Mouse (Mus musculus): ENCODE measurements around the gene Nedd4.
"Not testable (repeated sequence)": the region's sequence is repeated elsewhere in the genome, so short reads cannot be mapped to it uniquely, and the experiment has no call there.

The Nedd4 gene

DNA sequence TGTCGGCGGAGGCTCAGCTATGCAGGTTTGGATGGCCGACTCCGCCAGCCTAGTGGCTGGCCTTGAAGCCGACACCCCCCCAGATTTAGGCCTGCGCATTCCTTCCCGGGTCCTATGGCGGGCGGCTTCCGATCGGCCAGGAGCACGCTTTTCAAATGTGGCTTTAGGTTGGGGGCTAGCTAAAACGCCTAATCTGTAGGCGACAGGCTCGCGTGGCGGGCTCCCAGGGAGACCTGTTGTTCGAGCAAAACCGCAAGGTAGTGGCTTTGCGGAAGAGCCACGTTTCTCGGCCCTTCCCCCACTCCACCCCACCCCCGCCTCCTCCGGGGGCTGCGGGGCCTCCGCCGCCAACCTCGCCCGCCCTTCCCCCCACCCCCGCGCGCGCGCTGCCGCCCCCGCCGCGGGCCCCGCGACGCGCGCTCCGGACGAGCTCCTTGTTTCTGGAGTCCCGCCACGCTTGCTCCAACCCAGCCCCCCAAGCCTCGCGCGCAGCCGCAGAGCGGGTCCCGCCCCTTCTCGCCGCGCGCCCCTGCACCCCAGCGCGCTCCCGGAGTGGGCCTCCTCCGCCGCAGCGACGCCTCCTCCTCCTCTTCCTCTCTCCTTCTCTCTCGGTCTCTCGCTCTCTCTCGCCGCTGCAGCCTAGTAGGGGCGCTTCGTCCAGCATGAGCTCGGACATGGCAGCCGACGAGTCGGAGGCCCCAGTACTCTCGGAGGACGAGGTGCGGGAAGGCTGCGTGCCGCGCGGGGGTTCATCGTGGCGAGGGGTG, at the start of gene Nedd4:
Nedd4 (plus strand) TSS at position 452 of the 767 bp plus-strand sequence.
- peak; percentile 97 for DNase-seq (ENCODE audit: low spot score)

- DNase-seq (ENCODE audit: low spot score): no peak
These were observed 48.3 kb upstream of the Nedd4 start for GRCm38 (mm10) chr9:72613884-72614283.

GRCm38 (mm10) chr9:72614786-72615480, 47.2 kb upstream of the Nedd4 start:
- DNase-seq (ENCODE audit: low spot score): no peak

- no peak for DNase-seq (ENCODE audit: low spot score)
These were observed 44.1 kb upstream of the Nedd4 start for GRCm38 (mm10) chr9:72618037-72618436.

DNA sequence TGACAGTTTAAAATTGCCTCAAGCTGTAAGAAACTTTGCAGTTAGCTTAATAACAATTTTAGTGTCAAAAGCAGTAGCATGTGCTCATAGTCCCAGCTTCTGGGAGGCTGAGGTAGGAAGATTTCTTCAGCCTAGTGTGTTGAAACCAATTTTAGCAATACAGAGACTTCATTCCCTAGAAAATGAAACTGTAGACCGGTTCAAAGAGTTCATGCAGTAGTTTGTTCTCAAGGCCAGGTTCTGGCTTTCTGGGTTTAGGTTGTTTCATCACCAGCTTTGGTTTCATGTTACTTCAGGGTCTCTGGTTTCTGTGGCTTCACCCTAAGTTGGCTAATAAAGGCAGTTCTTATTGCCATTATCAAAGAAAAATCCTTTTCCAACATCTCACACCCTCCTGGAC, 38.5 kb upstream of the Nedd4 start:
- DNase-seq (ENCODE audit: low spot score): no peak

DNA sequence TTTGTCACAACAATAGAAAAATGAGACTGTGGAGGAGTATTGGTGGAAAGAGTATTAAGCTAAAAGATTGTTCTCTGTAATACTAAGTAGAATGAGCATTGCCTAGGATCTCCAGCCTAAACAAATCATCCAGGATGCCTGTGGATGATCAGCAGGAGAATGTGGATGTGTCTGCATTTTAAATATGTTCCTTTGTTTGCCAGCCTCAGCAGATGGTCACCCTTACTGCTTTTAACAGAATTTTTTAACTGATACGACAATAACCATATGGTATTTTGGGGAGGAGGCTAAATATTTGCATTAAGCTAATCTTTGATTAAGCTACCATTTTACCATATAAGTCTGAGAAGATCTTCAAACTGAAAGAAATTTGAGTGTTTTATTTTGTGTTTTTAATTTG, 34.5 kb upstream of the Nedd4 start:
- no peak for DNase-seq (ENCODE audit: low spot score)

DNA sequence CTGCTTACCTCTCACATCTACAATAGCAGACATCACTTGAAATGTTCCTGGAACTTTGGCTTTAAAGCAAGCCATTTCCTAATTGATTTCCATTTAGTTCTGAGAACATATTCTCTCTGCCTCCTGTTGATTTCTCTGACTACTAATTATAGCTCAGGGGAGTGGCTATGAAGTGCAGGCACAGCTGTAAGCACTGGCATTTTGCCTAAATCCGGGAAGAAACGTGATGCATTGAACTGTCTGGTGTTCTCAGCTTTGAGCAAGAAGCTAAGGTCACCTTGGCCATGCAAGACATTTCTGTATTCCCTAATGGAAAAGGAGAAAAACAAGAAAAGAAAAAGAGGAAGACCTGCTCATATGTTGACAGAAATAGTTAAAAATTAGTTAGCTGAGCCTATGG, 33.6 kb upstream of the Nedd4 start:
- peak; percentile 33 for DNase-seq (ENCODE audit: low spot score)

DNA sequence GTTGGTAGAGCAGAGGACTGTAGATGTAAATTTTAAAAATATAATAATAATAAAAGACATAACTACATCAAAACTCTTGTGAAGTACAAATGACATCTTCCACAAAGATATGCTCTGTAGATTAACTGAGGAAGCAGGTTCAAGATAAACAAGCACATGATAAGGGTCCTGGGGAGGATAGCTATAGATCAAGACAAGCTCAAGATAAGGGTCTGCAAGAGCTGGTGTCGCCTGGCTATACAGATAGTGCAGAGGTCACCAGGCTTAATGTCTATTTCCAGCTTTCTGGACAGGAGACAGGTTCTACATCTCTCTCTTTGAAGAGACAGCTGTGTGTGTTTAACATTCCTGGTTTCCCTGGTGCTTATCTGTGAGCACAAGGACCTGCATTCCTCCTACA, 29.9 kb upstream of the Nedd4 start:
- DNase-seq (ENCODE audit: low spot score): no peak

GRCm38 (mm10) chr9:72635134-72635533, 27.0 kb upstream of the Nedd4 start:
- no peak for DNase-seq (ENCODE audit: low spot score)

DNA sequence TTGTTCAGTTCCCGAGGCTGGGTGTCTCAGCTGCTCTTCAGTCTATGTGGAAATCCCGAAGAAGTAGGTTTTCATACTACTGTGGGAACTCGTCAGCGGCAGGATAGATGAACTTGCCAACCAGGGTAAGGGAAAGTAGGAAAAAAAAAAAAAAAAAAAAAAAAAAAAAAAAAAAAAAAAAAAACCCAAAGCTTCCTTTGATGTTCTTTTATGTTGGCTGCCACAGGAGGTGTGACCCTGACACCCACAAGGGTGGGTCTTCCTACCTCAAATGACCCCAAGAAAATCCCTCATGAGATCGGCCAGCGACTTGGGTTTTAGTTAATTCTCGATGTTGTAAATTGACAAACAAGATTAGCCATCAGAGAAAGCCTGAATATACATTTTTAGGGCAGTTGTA, 25.6 kb upstream of the Nedd4 start:
- DNase-seq (ENCODE audit: low spot score): no peak

- DNase-seq (ENCODE audit: low spot score): no peak
These were observed 24.9 kb upstream of the Nedd4 start for GRCm38 (mm10) chr9:72637243-72637642.

DNA sequence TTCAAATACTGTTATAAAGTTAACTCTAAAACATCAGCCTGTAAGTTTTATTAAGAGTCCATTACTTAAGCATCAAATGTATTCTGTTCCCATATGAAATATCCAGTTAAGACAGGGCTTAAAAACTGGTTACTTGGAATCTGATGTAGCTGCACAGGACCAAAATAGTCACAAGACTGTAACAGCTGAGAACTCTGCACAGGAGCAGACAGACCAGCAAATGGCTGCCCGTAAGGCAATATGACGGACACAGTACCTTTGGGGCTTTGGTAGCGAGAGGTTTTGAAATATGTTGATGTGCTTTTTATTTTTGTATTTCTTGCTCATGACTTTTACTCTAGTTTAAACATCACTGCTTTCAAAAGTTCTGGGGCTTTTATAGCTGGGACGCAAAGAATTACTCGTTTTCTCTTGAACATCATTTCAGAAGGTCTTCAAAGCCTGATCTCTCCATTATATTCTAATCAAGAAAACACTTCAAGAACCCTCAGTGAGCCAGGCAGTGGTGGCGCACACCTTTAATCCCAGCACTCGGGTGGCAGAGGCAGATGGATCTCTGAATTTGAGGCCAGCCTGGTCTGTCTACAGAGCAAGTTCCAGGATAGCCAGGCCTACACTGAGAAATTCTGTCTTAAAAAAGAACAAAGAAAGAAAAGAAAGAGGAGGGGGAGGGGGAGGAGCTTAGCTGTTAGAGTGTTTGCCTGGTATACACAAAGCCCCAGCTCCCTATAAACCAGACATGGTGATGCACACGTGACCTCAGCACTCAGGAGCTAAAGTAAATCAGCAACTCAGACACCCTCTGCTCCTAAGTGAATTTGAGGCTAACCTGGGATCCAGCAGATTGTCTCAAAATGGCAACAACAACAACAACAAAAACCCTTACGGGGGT, 22.9 kb upstream of the Nedd4 start:
- DNase-seq (ENCODE audit: low spot score): no peak

DNA sequence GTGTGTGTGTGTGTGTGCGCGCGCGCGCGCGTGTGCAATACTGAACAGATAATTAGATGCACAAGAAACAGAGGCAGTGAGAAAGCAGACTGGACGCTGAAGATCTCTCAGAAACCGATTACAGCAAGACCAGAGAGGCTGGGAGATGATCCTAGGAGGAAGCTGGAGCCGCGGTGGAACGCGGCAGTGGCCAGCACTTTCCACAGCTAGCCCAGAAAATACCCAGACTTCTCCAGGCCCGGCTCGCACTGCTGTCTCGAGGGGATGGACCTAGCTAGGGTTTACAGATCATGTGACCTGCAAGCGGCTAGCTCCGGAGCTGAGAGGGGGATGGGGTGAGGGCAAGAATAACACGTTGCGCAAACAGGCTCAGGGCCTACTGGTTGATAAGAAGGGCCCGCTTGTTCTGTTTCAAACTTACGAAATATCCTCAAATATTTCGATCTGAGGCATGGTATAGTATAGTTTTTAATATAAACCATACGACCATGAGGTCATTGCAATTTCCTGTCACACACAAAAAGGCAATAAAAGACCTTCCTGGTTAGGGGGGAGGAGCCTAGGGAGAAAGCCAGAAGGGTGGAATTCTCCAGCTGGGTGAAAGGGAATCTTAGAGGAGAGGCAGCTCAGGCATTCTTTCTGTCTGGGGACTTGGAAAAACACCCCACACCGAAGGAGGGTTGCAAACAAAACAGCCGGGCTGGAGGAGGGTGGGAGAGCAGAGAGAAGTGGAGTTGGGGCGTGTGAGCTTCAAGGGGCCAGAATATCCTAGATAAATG, 22.1 kb upstream of the Nedd4 start:
- DNase-seq (ENCODE audit: low spot score): peak; percentile 69

DNA sequence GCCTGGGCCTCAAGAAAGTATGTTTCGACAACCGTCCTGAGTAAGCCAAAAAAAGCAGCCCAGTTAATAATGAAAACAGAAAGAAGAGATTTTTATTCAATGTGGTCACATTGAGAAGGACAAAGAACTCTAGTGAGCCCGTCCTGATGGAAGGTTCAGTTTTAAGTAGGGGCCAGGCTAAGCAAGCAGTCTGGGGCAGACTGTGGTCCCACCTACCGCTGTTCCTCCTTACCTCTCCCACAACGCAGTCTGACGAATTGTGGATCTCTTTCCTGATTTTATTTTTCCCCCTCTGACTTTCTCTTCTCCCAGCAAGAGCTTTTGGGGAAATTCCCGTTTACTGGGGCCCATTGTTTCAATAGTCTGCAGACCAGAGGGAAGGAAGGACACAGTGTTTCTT, 21.5 kb upstream of the Nedd4 start:
- DNase-seq (ENCODE audit: low spot score): no peak

DNA sequence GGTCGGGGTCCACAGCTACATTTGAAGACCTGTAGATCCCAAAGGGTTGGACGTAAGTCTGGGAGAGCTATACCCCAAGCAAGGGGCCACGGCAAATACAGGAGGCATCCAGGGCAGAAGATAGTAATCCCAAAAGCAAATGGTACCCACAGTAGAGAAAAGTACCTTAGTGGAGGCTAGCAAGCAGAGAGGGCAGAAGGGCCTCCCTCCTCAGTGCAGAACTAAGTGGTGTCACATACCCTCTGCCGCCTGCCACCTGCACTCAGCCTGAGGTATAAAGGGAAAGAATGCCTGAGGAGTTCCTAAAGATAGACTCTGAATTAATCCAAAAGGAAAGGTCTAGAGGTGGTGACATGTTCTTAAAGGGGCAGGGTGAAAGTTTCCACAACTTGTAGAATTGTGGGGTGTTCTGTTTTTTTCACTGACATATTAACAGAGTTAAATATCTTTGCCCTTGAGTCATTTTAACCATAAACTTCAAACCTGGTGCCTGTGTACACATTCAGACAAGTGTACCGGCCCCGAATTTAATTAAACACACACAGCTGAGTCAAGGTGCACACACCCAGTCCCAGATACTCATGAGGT, 21.0 kb upstream of the Nedd4 start:
- no peak for DNase-seq (ENCODE audit: low spot score)

- not testable (repeated sequence) for DNase-seq (ENCODE audit: low spot score)
These were observed 19.2 kb upstream of the Nedd4 start for GRCm38 (mm10) chr9:72642756-72643447.

DNA sequence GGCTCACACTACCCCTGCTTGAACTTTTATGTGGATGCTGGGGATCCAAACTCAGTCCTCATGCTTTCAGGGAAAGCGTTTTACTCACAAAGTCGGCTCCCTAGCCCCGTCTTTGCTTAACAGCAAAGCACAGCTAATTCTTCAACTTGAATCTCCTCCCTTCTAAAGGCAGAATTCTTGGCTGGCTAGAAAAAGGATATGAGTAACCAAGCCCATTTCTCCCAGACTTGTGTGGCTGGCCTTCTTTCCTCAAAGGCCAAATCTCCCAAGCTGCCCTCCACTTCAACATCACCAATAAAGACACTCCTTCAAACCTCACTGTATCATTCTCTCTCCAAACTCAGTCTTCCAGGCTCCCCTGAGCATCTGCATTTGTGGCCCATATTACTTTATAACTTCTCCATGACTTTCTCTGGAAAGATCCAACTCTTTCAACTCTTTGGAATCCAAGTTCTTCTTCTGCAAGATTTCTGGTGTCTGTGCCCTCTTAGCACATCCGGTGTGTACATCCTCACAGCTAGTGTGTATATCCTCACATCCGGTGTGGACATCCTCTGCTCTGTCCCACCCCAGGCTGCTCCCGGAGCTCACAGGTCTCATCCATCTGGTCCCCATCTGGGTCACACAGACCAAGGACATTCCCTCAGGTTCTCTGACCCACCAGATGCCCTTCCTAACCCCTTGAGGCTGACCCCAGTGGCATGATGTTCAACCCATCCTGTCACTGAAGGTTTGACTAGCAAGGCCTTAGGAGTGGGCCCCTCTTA, 18.3 kb upstream of the Nedd4 start:
- no peak for DNase-seq (ENCODE audit: low spot score)

DNA sequence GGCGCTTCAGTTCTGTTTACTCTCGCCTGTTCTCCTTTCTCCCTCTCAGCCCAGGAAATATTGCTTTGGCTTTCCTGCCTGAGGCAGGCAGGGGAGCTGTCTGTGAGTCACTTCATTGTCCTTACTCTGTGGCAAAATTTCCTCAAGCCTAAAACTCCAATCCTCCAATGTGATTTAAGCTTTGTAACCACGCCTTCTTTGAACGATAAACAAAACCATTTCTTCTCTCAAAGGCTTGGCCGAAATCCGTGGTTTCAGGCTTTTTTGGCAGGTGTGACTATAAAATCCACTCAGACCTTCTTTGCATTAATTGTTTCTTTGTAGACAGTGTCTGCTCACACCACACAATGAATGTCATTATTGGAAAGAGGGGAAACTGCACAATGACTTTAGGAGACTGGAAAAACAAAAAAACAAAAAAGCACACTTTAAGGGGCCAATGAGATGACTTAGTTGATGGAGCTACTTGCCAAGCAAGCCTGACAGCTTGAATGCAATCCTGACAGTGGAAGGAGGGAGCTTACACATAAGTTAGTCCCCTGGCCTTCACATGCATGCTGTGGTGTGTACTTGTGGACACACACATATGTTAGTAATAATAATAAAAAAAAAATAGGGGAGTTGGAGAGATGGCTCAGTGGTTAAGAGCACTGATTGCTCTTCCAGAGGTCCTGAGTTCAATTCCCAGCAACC, 17.6 kb upstream of the Nedd4 start:
- no peak for DNase-seq (ENCODE audit: low spot score)

DNA sequence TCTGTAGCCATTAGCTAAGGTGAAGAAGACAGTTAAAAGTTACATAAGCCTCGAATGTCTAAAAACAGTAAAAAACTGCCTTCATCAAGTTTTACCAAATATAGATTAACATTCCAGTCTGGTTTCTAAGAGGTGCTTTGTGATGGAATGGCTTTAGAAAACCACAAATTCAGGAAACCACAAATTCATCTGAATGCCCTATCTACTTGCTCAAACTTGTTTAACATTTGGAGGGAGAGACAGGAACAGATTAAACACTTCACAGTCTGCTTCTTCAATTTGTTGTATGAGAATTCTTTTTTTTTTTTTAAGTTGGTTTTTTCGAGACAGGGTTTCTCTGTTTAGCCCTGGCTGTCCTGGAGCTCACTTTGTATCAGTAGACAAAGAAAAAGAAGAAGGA, 12.4 kb upstream of the Nedd4 start:
- DNase-seq (ENCODE audit: low spot score): no peak
